Comparison of ENCODE assay signal across 8 mouse cellular contexts in the genomic region with DNA sequence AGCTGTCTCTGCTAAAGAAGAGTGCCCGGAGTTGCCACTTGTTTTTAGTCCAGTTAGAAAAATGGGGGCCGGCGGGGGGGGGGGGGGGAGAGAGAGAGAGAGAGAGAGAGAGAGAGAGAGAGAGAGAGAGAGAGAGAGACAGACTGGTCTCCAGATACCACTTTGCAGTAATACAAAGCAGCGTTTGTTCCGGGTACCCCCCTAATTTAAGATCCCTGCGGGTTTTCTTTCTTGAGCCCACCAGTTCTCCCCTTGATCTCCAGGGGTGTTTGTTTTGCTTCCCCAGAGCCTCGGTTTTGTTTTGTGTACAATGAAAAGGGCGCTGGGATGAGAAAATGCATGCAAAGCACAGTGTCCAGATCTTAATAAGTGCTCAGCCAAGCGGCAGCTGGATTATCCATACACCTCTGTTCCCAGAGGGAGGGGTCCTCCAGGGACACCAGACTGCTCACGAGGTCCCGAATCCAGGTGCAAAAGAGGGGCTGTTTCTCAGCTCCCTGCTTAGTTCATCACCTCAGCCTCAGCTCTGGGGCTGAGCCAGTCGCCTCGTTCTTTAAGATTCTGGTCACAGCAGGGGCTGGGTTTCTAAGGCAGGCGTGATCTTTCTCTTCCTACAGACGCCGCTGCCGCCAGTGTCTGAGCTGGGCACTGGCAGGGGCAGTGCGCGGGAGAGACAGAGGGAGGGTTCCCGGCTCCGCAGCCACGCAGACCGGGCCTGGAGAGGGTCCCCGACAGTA. TPM values are rescaled to one million over a fixed set of nuclear protein-coding genes. Genes with fewer than 3 reads are reported as not detected.
DNase-seq lines count a peak whose midpoint lies in the region; ATAC-seq and TF ChIP-seq lines count a peak whose summit lies in the region.

Frmpd3 (plus strand) TSS at position 608 of the 737 bp plus-strand sequence.

- 15% methylated on average over 19 of the region's 24 CpGs for WGBS in lung, postnatal 0 days
- 27% methylated on average over 23 of the region's 24 CpGs for WGBS in hindbrain, embryonic 16.5 days
- 15% methylated on average over 23 of the region's 24 CpGs for WGBS in liver, embryonic 13.5 days (ENCODE audit: insufficient replicate concordance)

- H3K4me2 ChIP-seq in lung, postnatal 0 days (replicated peaks; ENCODE audit: low read depth, low read length), result peak within 1 kb of the TSS; percentile 48
- H3K4me2 ChIP-seq in hindbrain, embryonic 16.5 days (ENCODE audit: low read length), result peak within 1 kb of the TSS; percentile 62
- peak within 1 kb of the TSS; percentile 12; the same call in 1 of the 2 replicates for H3K4me2 ChIP-seq in liver, embryonic 13.5 days

- H3K9me3 ChIP-seq in lung, postnatal 0 days (ENCODE audit: low read length), result no peaks in the 10 kb centered on the region
- no peaks in the 10 kb centered on the region for H3K9me3 ChIP-seq in hindbrain, embryonic 16.5 days (ENCODE audit: control insufficient read depth, low read length)
- no peaks in the 10 kb centered on the region for H3K9me3 ChIP-seq in liver, embryonic 13.5 days (replicated peaks)

- no peak for ATAC-seq in lung, postnatal 0 days
- ATAC-seq in hindbrain, embryonic 16.5 days, result peak; percentile 88
- no peak for ATAC-seq in liver, embryonic 13.5 days (ENCODE audit: low read depth)

- peak within 1 kb of the TSS; percentile 8; the same call in 1 of the 2 replicates for H3K4me3 ChIP-seq in lung, postnatal 0 days (ENCODE audit: low read depth, low read length)
- H3K4me3 ChIP-seq in hindbrain, embryonic 16.5 days (ENCODE audit: low read length), result peak within 1 kb of the TSS; percentile 45
- no peak within 1 kb of the TSS for H3K4me3 ChIP-seq in liver, embryonic 13.5 days (replicated peaks)

- no peaks in the 10 kb centered on the region for H3K27me3 ChIP-seq in lung, postnatal 0 days (replicated peaks; ENCODE audit: insufficient read depth, low read length)
- H3K27me3 ChIP-seq in hindbrain, embryonic 16.5 days (replicated peaks; ENCODE audit: control insufficient read depth, insufficient read depth, low read length), result peaks cover 10% of the 10 kb centered on the region
- peaks cover 53% of the 10 kb centered on the region for H3K27me3 ChIP-seq in liver, embryonic 13.5 days

- no peaks in the 10 kb centered on the region for H3K36me3 ChIP-seq in lung, postnatal 0 days (ENCODE audit: insufficient read depth, low read length)
- H3K36me3 ChIP-seq in hindbrain, embryonic 16.5 days (ENCODE audit: control insufficient read depth, insufficient read depth, low read length), result no peaks in the 10 kb centered on the region
- H3K36me3 ChIP-seq in liver, embryonic 13.5 days, result no peaks in the 10 kb centered on the region

- H3K4me1 ChIP-seq in lung, postnatal 0 days (ENCODE audit: insufficient read depth, low read depth, low read length), result no peaks in the 10 kb centered on the region
- H3K4me1 ChIP-seq in hindbrain, embryonic 16.5 days (ENCODE audit: control insufficient read depth, insufficient read depth, low read depth, low read length), result no peaks in the 10 kb centered on the region
- no peaks in the 10 kb centered on the region for H3K4me1 ChIP-seq in liver, embryonic 13.5 days (replicated peaks)

- H3K27ac ChIP-seq in lung, postnatal 0 days (ENCODE audit: low read length), result no peak within 1 kb of the TSS
- peak within 1 kb of the TSS; percentile 42 for H3K27ac ChIP-seq in hindbrain, embryonic 16.5 days (ENCODE audit: low read depth, low read length)
- H3K27ac ChIP-seq in liver, embryonic 13.5 days, result no peak within 1 kb of the TSS

- TF ChIP-seq CTCF in lung, postnatal 0 days (IDR thresholded peaks at IDR 0.05), result no peak

- peak; percentile 21 to 39 for DNase-seq in cerebellum, postnatal 10 days
- DNase-seq in cerebellum, adult 9-11 months, result no peak
- no peak for DNase-seq in lung, postnatal 0 days (ENCODE audit: low spot score)
- DNase-seq in lung, postnatal 14 days, result no peak
- DNase-seq in liver, embryonic 13.5 days, result no peak
- DNase-seq in spleen, adult 12 weeks (ENCODE audit: low spot score), result no peak
- DNase-seq in thymus, postnatal 36 days, result no peak

- no peak for TF ChIP-seq EP300 in lung, postnatal 0 days (IDR thresholded peaks at IDR 0.05)

- H3K9ac ChIP-seq in lung, postnatal 0 days (replicated peaks; ENCODE audit: low read depth), result no peak within 1 kb of the TSS
- peak within 1 kb of the TSS; percentile 59 for H3K9ac ChIP-seq in hindbrain, embryonic 16.5 days (ENCODE audit: low read depth, low read length)
- H3K9ac ChIP-seq in liver, embryonic 13.5 days, result no peak within 1 kb of the TSS

RNA-seq across cellular contexts. Expression of gene Frmpd3, which starts in this region (rescaled TPM):
- 0.05 and 0.20 TPM in 2 replicates for polyA plus RNA-seq in lung, postnatal 0 days (2015; fragmentation: Nextera tagmentation; extraction: Ambion mirVana)
- 3.1 and 4.2 TPM in 2 replicates for polyA plus RNA-seq in hindbrain, embryonic 16.5 days (2015; fragmentation: Nextera tagmentation; extraction: Ambion mirVana)
- not detected in 2 replicates for polyA plus RNA-seq in liver, embryonic 13.5 days (2015; fragmentation: Nextera tagmentation; extraction: Ambion mirVana)

Comparison
In these comparisons a context has a peak if more than half of its experiments do, and no peak if none do; other contexts are left out.
1. DNase-seq: peak in cerebellum, postnatal 10 days (2 of 2); none in cerebellum, adult 9-11 months (single experiment), lung, postnatal 0 days (single experiment), lung, postnatal 14 days (single experiment), liver, embryonic 13.5 days (single experiment), spleen, adult 12 weeks (single experiment) and thymus, postnatal 36 days (0 of 2).
2. H3K4me2 ChIP-seq: peak in every context shown above with its lines; median percentile 62 in hindbrain, embryonic 16.5 days; 48 in lung, postnatal 0 days; 12 in liver, embryonic 13.5 days.